12 mouse cellular contexts compared by ENCODE assay signal in the genomic region with DNA sequence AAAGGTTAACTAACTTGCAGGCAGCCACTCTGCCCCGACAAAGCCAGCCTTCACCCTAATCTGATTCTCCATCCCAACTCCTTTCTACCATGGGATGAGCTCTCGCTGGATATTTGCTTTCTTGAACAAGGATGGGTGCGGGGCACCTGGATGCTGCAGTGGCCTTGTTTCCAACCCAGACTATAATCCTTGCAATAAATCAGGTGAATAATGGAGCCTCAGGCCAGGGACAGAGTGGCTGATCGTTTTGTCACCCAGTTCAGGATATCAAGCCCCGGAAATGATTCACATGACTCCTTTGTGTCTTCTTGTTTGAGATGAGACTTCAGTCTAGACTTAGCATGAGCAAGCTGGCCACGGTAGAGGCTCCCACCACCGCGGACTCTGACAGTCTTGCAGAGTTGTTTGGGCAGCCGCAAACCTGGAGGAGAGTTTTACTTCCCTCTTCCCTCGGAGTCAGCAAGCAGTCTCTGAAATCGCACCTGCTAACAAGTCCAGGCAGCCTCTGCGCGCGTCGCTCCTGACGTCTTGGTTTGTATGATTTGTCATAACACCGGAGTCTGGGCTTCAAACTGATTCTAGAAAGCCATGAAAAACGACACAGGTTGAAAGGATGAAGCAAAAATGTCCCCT. TPM values are rescaled to one million over a fixed set of nuclear protein-coding genes. Genes with fewer than 3 reads are reported as not detected.
DNase-seq lines count a peak whose midpoint lies in the region; ATAC-seq lines count a peak whose summit lies in the region.
"Had no signal": no experiment of that assay in that cellular context is flagged by ENCODE, and none has a peak within 500 bp of the region (broad histone marks: within the 10 kb centered on the region; RNA-seq: fewer than 3 reads in every experiment).

No protein-coding gene starts in this region.

- no peaks in the 10 kb centered on the region for H3K36me3 ChIP-seq in heart, embryonic 16.5 days (ENCODE audit: control insufficient read depth, insufficient read depth)
- H3K36me3 ChIP-seq: forebrain, embryonic 15.5 days; hindbrain, embryonic 10.5 days had no signal

- peaks cover 4% of the 10 kb centered on the region; the same call in 1 of the 2 replicates for H3K4me1 ChIP-seq in heart, embryonic 16.5 days (ENCODE audit: control insufficient read depth, insufficient read depth, low read length)
- H3K4me1 ChIP-seq: forebrain, embryonic 15.5 days had no signal

- H3K9me3 ChIP-seq in heart, embryonic 16.5 days (replicated peaks; ENCODE audit: control insufficient read depth, low read length), result no peaks in the 10 kb centered on the region
- H3K9me3 ChIP-seq: forebrain, embryonic 15.5 days; hindbrain, embryonic 10.5 days had no signal

- no peak overlapping the region for H3K4me3 ChIP-seq in heart, embryonic 16.5 days (ENCODE audit: low read length)
- H3K4me3 ChIP-seq: forebrain, embryonic 15.5 days; hindbrain, embryonic 10.5 days had no signal

- intact Hi-C loops in heart, postnatal 25 days (cut with DNase I), result no loop called here

- WGBS in heart, embryonic 16.5 days, result 65% methylated on average over 18 of the region's 18 CpGs

- no peak overlapping the region for H3K9ac ChIP-seq in heart, embryonic 16.5 days (ENCODE audit: low read length)
- H3K9ac ChIP-seq: forebrain, embryonic 15.5 days had no signal

- DNase-seq in heart, postnatal 25 days (ENCODE audit: low spot score), result no peak
- DNase-seq in urinary bladder, postnatal 36 days (ENCODE audit: low spot score in 2 of 2), result peak; percentile 16 to 20
- no peak for DNase-seq in urinary bladder, postnatal 10 days (ENCODE audit: low spot score)
- no peak for DNase-seq in Muller cell, postnatal 12 days (ENCODE audit: inconsistent ontology term)
- DNase-seq in kidney, postnatal 25 days, result no peak
- no peak for DNase-seq in cerebellum, adult 11-12 months
- DNase-seq: cerebellum, adult 11 months; kidney, adult 9 months had no signal

- H3K27ac ChIP-seq in heart, embryonic 16.5 days (ENCODE audit: low read length), result no peak overlapping the region
- H3K27ac ChIP-seq: forebrain, embryonic 15.5 days; hindbrain, embryonic 10.5 days had no signal

- no peak for ATAC-seq in heart, embryonic 16.5 days (replicated peaks; ENCODE audit: extremely low read depth, insufficient read depth, low FRiP score)
- ATAC-seq in erythroid progenitor cell, adult 5-6 weeks (replicated peaks; ENCODE audit: low FRiP score, poor library complexity, severe bottlenecking), result peak; percentile 62
- ATAC-seq: forebrain, embryonic 15.5 days had no signal

- H3K27me3 ChIP-seq in heart, embryonic 16.5 days (ENCODE audit: control insufficient read depth, insufficient read depth, low read length), result no peaks in the 10 kb centered on the region
- H3K27me3 ChIP-seq: forebrain, embryonic 15.5 days had no signal

- H3K4me2 ChIP-seq in heart, embryonic 16.5 days (ENCODE audit: low read depth, low read length), result 0 out of 2 replicates have a peak overlapping the region, but pooled peaks have one; percentile 28
- H3K4me2 ChIP-seq: forebrain, embryonic 15.5 days had no signal

RNA-seq across cellular contexts. Expression of gene Aplp2, which starts 31.8 kb away (rescaled TPM):
- polyA plus RNA-seq in heart, embryonic 16.5 days (2015; fragmentation: Nextera tagmentation; extraction: Ambion mirVana), result 392 and 422 TPM in 2 replicates
- 100 to 1,000 TPM; 285 to 296 TPM for total RNA-seq in heart, postnatal 25 days (2021)
- total RNA-seq in erythroid progenitor cell, adult 5-6 weeks (2015; ENCODE audit: low replicate concordance), result 268 and 297 TPM in 2 replicates
- total RNA-seq in erythroid progenitor cell, adult 5-6 weeks (2017; ENCODE audit: low replicate concordance), result 307 and 428 TPM in 2 replicates

RNA-seq across cellular contexts. Expression of gene Prdm10, which starts 36.9 kb away (rescaled TPM):
- 3.4 and 3.5 TPM in 2 replicates for polyA plus RNA-seq in heart, embryonic 16.5 days (2015; fragmentation: Nextera tagmentation; extraction: Ambion mirVana)
- total RNA-seq in heart, postnatal 25 days (2021), result 1 to 10 TPM; 5.1 to 5.4 TPM
- 25.6 and 25.9 TPM in 2 replicates for total RNA-seq in erythroid progenitor cell, adult 5-6 weeks (2015; ENCODE audit: low replicate concordance)
- 30.8 and 32.2 TPM in 2 replicates for total RNA-seq in erythroid progenitor cell, adult 5-6 weeks (2017; ENCODE audit: low replicate concordance)

Comparison
In these comparisons a context has a peak if more than half of its experiments do, and no peak if none do; other contexts are left out.
1. DNase-seq: peak in urinary bladder, postnatal 36 days (2 of 2); none in heart, postnatal 25 days (single experiment), urinary bladder, postnatal 10 days (single experiment), Muller cell, postnatal 12 days (single experiment), kidney, postnatal 25 days (0 of 2) and cerebellum, adult 11-12 months (single experiment).
2. RNA of gene Prdm10, which starts 36.9 kb away (total RNA-seq): 25.6 to 32.2 TPM in erythroid progenitor cell, adult 5-6 weeks; 5.1 to 5.4 TPM in heart, postnatal 25 days; every median in the first group is over 4 times any median in the second.